Mouse (Mus musculus) erythroblast, embryonic 14.5 days (primary cell): Measurements from ENCODE around the gene Meis2. TPM values are rescaled to one million over a fixed set of nuclear protein-coding genes. Genes with fewer than 3 reads are reported as not detected.

ENCODE experiments used
- H3K27me3 ChIP-seq: 2 replicates; pipeline ENCODE4 v1.6.1; 2012; ENCODE audit warnings: inconsistent platforms; ENCODE audit not compliant: control insufficient read depth
- H3K36me3 ChIP-seq: 2 replicates; pipeline ENCODE4 v1.6.1; 2012; ENCODE audit warnings: mild to moderate bottlenecking, inconsistent platforms; ENCODE audit not compliant: control insufficient read depth
- H3K4me1 ChIP-seq: 2 replicates; pipeline ENCODE4 v1.6.1; 2012; ENCODE audit warnings: inconsistent platforms; ENCODE audit not compliant: control insufficient read depth
- H3K4me3 ChIP-seq: replicated peaks from 2 replicates; pipeline ENCODE3; 2012; ENCODE audit warnings: moderate library complexity, mild to moderate bottlenecking, inconsistent platforms
- H3K9me3 ChIP-seq: 2 replicates; pipeline ENCODE4 v1.6.1; 2012; ENCODE audit warnings: low read length, inconsistent platforms, mixed read lengths; ENCODE audit not compliant: control insufficient read depth
- GATA1 ChIP-seq: IDR thresholded peaks from 2 replicates; pipeline ENCODE4 v1.6.1; 2012; ENCODE audit warnings: low read length, inconsistent platforms, mixed read lengths
- TAL1 ChIP-seq: IDR thresholded peaks from 3 replicates; pipeline ENCODE4 v1.6.1; 2012; ENCODE audit warnings: low read length, inconsistent platforms, mixed read lengths
- polyA plus RNA-seq: library from polyadenylated mRNA; stranded (reverse); fragments of >175 nt; gene quantifications from 2 replicates; pipeline ENCODE4 v1.2.3, GENCODE M21; 2012

The Meis2 gene
- polyA plus RNA-seq, 1 experiment: not detected

- TF ChIP-seq TAL1 (no peak), GATA1 (no peak)
- Histone ChIP-seq H3K4me1 (no peaks in the 10 kb centered on the region), H3K9me3 (0 out of 2 replicates have a peak, but pooled peaks cover 2% of the 10 kb centered on the region), H3K27me3 (no peaks in the 10 kb centered on the region), H3K4me3 (no peak overlapping the region), H3K36me3 (no peaks in the 10 kb centered on the region)
Measured at GRCm38 (mm10) chr2:115813721-115814120, 251.9 kb downstream of the Meis2 start.

- TF ChIP-seq GATA1 (no peak), TAL1 (no peak)
- 0 out of 2 replicates have a peak, but pooled peaks cover 2% of the 10 kb centered on the region for H3K9me3 ChIP-seq
- H3K4me3 ChIP-seq: no peak overlapping the region
- H3K27me3 ChIP-seq: no peaks in the 10 kb centered on the region
- no peaks in the 10 kb centered on the region for H3K36me3 ChIP-seq
- H3K4me1 ChIP-seq: no peaks in the 10 kb centered on the region
Measured at GRCm38 (mm10) chr2:115813316-115813715, 252.3 kb downstream of the Meis2 start.
